Mouse (Mus musculus) spleen, adult 2 months (tissue): ENCODE data around the gene Krtdap. TPM values are rescaled to one million over a fixed set of nuclear protein-coding genes. Genes with fewer than 3 reads are reported as not detected.
"Not testable (repeated sequence)": the region's sequence is repeated elsewhere in the genome, so short reads cannot be mapped to it uniquely, and the experiment has no call there.

Source experiments
- DNase-seq, 2 experiments: peaks; one replicate each; pipeline versions ENCODE4 v3.0.0 to v3.0.0-alpha.2; 2012 to 2021; ENCODE audit warnings: low spot score in 2 of 2, low read depth in 1 of 2
- H3K27ac ChIP-seq: fragments of 200-500 bp; 2 replicates; pipeline ENCODE4 v1.5.1; 2012; ENCODE audit warnings: low read length, inconsistent platforms; ENCODE audit not compliant: insufficient read depth
- H3K27me3 ChIP-seq: fragments of 200-500 bp; 2 replicates; pipeline ENCODE4 v1.6.1; 2012; ENCODE audit warnings: mild to moderate bottlenecking, moderate library complexity, low read length, inconsistent platforms; ENCODE audit not compliant: control insufficient read depth, insufficient read depth
- H3K36me3 ChIP-seq: fragments of 200-500 bp; 2 replicates; pipeline ENCODE4 v1.6.1; 2012; ENCODE audit warnings: mild to moderate bottlenecking, low read length, inconsistent platforms; ENCODE audit not compliant: control insufficient read depth, insufficient read depth
- H3K4me1 ChIP-seq: fragments of 200-500 bp; 2 replicates; pipeline ENCODE4 v1.6.1; 2011; ENCODE audit warnings: inconsistent platforms; ENCODE audit not compliant: control insufficient read depth, insufficient read depth, insufficient read length
- H3K4me3 ChIP-seq: fragments of 200-500 bp; 2 replicates; pipeline ENCODE4 v1.5.1; 2011; ENCODE audit warnings: mild to moderate bottlenecking, inconsistent platforms; ENCODE audit not compliant: insufficient read depth, insufficient read length; ENCODE audit errors: extremely low read depth
- CTCF ChIP-seq: fragments of 200-500 bp; IDR thresholded peaks from 2 replicates; pipeline ENCODE4 v1.5.1; 2011; ENCODE audit warnings: mild to moderate bottlenecking, inconsistent platforms; ENCODE audit not compliant: insufficient read depth, insufficient read length, insufficient replicate concordance; ENCODE audit errors: extremely low read depth
- POLR2A ChIP-seq: fragments of 200-500 bp; IDR thresholded peaks from 2 replicates; pipeline ENCODE4 v1.6.1; 2011; ENCODE audit warnings: low read depth, low read length, inconsistent platforms
- WGBS: fragments of 180-500 bp; shearing (Covaris S2); methylation state at CpG from one replicate; pipeline ENCODE4 v1.1.7; 2018; 5-methylcytosine and 5-hydroxymethylcytosine counted together
- polyA plus RNA-seq: library from polyadenylated mRNA; depleted of rRNA; stranded (reverse); fragments of >200 nt; gene quantifications from 2 replicates; pipeline ENCODE4 v1.2.3, GENCODE M21; 2012

Gene Krtdap
- polyA plus RNA-seq, 1 experiment, result not detected

DNA sequence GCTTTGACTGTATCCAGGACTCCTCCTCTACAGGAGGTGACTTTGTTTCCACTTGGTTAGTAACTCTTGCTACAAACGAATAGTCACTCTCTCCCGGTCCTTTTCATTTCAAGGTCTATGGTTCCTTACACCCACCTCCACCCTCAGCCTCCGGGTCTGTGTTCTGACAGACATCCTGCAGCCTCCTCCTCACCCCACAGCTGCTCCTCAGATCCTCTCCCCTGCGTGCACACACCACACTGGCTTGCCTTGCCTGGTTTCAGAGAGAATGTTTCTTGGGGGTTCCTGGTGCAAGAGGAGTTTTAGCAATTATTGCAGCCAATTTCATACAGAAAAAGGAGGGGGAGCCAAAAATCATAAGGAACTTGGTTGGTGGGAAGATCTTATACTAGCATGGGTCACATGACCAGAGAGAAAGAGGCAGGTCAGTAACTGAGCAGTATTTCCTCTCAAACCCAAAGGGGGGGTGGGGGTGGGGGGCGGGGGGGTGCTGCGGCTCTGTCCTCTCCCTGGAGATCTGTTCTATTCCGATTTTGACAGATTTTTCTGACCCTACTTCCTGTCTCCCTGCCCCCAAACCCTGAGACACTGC lies 33.3 kb downstream of the Krtdap start:
- peaks cover 24% of the 10 kb centered on the region for H3K4me1 ChIP-seq
- WGBS, result 1% methylated on average over 7 of the region's 7 CpGs
- TF ChIP-seq CTCF (no peak), POLR2A (no peak)
- no peak for DNase-seq
- H3K4me3 ChIP-seq, result peak overlapping the region; percentile 37
- H3K27me3 ChIP-seq, result no peaks in the 10 kb centered on the region
- peak overlapping the region; percentile 54 for H3K27ac ChIP-seq
- H3K36me3 ChIP-seq, result no peaks in the 10 kb centered on the region

DNA sequence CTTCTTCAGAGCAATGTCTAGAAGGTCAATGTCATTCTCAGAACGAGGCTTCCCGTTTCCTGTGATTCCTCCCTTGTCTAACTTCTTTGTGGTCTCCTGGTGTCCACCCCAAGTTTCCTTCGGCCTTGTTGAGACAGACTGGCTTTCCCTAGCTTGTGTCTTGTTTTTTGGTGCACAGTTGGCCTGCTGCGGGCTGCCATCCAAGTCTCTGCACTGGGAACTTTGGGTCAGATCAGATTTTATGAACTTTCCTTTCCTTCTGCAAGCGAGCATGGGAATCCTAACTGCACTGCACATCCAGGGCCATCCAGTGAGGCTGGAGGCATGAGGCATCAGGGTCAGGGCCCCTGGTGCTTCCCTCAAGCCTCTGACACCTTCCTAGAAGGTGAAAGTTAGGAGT lies 33.8 kb downstream of the Krtdap start:
- H3K4me1 ChIP-seq, result peaks cover 24% of the 10 kb centered on the region
- peak overlapping the region; percentile 54 for H3K27ac ChIP-seq
- H3K36me3 ChIP-seq, result no peaks in the 10 kb centered on the region
- DNase-seq, result no peak
- no peaks in the 10 kb centered on the region for H3K27me3 ChIP-seq
- TF ChIP-seq CTCF (no peak), POLR2A (no peak)
- 35% methylated on average over 5 of the region's 5 CpGs for WGBS
- no peak overlapping the region for H3K4me3 ChIP-seq

DNA sequence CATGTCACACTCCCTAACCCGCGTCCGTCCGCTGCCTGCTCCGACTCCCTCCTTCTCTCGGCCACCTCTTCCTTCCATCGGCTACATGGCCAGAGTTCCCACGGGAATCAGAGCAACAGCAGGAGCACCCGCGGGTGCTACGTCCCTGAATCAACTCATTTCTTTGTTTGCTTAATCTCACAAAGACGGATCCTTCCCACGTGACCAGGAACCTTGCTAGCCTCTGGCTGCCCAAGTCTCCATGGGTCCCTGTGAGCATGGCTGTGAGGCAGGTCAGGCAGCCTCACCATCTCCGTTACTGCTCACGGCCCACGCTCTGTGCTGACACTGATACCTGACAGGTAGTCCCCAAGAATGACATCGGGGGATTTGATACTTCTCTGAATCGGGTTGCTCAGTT lies 36.0 kb downstream of the Krtdap start, which contains the start of gene Ffar2:
Gene Ffar2, minus strand, starts transcription at position 101 of the 400 bp plus-strand sequence.
- 94% methylated on average over 18 of the region's 18 CpGs for WGBS
- H3K27me3 ChIP-seq, result no peaks in the 10 kb centered on the region
- peaks cover 24% of the 10 kb centered on the region for H3K4me1 ChIP-seq
- no peak within 1 kb of the TSS for H3K4me3 ChIP-seq
- TF ChIP-seq CTCF (no peak), POLR2A (no peak)
- H3K27ac ChIP-seq, result no peak within 1 kb of the TSS
- H3K36me3 ChIP-seq, result no peaks in the 10 kb centered on the region
- no peak for DNase-seq

DNA sequence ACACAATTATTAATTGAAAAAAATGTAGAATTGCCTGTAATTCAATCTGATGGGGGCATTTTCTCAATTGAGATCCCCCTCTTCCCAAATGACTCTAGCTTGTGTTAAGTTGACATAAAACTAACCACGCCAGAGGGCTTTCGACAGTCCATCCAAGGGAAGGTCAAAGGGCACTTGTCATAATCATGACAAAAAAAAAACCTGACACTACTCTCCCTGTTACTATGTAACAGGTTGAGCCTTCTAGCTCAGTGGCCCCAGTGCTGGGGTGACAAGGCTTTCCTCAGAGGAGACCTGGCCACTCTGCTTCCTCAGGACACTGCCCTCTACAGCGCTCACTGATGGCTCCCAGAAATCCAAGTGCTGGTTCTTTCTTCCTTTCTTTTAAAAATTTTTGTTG lies 36.6 kb downstream of the Krtdap start:
- no peak overlapping the region for H3K27ac ChIP-seq
- H3K4me1 ChIP-seq, result peaks cover 21% of the 10 kb centered on the region
- no peak overlapping the region for H3K4me3 ChIP-seq
- no peaks in the 10 kb centered on the region for H3K36me3 ChIP-seq
- no peak for DNase-seq
- 91% methylated on average over 3 of the region's 3 CpGs for WGBS
- no peaks in the 10 kb centered on the region for H3K27me3 ChIP-seq
- no peak for TF ChIP-seq POLR2A
- no peak for TF ChIP-seq CTCF

DNA sequence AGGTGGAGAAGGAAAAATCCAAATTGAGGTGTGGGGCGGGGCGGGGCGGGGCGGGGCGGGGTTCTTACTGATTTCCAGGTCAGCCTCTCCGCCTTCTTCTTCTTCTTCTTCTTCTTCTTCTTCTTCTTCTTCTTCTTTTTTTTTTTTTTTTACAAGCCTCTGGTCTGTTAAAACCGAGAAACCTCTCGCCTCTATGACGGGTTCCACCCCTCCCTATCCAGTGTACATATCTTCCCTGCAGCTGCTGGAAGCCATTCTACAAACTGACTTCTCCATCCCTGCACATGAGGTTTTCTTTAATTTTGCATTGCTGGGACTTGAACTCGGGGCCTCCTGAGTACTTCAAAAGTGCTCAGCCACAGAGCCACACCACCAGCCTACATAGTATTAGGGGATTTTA lies 39.0 kb downstream of the Krtdap start:
- WGBS, result 85% methylated on average over 10 of the region's 10 CpGs
- no peak for TF ChIP-seq CTCF
- TF ChIP-seq POLR2A, result no peak
- H3K27me3 ChIP-seq, result no peaks in the 10 kb centered on the region
- H3K4me3 ChIP-seq, result no peak overlapping the region
- H3K4me1 ChIP-seq, result peaks cover 3% of the 10 kb centered on the region; the same call in 1 of the 2 replicates
- no peaks in the 10 kb centered on the region for H3K36me3 ChIP-seq
- no peak for DNase-seq
- H3K27ac ChIP-seq, result no peak overlapping the region

DNA sequence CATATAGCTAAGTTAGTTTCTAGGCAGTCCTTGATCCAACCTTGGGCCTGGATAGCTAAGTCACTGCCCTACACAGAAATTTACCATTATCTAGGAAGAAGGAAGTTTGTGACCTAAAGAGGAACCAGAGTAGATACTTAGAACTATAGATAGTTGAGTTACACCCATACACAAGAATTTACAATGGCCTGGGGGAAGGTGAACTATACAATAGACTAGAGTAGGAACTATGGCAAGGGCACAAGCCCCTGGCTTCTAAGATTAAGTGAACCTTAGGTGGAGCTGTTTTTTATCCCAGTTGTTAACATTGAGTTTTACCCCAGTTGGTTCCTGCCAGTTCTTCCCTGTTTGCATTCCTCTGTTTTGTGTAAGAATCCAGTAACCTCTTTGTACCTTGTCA lies 41.2 kb downstream of the Krtdap start:
- not testable (repeated sequence) for DNase-seq, H3K4me3 ChIP-seq

DNA sequence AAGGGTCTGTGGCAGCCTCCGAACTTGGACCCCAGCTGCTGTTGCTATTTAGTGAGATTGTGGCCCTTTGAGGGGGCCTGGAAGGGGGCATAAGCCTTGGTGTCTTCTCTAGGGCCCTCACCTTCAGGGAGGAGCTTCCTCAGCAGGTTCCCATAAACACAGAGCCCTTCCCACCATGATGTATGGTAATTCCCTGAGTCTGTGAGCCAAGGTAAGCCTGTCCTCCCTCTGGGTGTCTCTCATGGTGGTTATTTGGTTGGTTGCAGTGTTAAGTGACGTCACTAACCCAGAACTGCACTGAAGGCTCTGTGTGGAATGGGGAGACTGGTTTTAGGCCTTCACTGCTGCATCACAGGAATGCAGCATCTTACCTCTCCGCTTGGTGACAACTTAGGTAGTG lies 41.7 kb downstream of the Krtdap start:
- peaks cover 3% of the 10 kb centered on the region; the same call in 1 of the 2 replicates for H3K4me1 ChIP-seq
- DNase-seq, result no peak
- peak overlapping the region; percentile 40 for H3K27ac ChIP-seq
- WGBS, result 64% methylated on average over 3 of the region's 3 CpGs
- no peak overlapping the region for H3K4me3 ChIP-seq
- H3K36me3 ChIP-seq, result no peaks in the 10 kb centered on the region
- TF ChIP-seq CTCF (no peak), POLR2A (no peak)
- H3K27me3 ChIP-seq, result no peaks in the 10 kb centered on the region

More for the DNA sequence above, 41.2 kb downstream of the Krtdap start:
- not testable (repeated sequence) for H3K27ac ChIP-seq, H3K36me3 ChIP-seq, H3K27me3 ChIP-seq, H3K4me1 ChIP-seq
